Mouse (Mus musculus): Measurements from ENCODE around the gene Slc30a6.

Gene Slc30a6

DNA sequence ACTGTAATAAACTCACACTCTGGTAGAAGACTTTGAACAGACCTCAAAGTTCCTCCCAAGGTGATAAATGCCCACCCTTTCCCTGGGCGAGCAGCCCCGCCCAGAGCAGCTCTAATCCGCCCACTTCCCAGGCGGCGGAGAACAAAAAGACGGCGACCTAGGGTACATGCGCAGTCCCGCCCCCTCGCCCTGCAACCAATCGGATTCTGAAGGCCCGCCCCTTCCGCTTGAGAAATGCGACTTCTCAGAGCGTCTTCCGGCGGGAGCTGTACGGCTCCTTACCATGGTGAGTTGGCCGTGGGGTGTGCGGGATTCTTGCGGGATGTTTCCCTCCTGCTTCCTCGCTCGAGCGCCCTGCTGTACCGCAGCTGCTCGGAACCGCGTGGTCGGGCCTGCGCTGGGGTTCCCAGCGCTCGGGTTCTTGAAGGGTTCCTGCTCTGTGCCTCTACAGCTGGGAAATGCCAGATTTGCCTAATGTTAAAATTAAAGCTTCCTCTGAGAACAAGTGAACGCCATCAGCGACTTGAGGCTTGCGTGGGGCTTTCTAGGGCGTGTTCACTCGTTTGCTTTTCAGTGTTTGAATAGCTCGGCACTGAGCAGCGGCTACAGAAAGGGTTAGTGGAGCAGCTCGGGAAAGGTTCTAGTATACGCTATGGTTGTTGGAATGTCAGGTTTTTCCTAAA lies at the start of gene Slc30a6:
Gene Slc30a6, plus strand, starts transcription at position 226 of the 683 bp plus-strand sequence.
- peak; percentile 98 for DNase-seq (ENCODE audit: low read depth, low spot score)

DNA sequence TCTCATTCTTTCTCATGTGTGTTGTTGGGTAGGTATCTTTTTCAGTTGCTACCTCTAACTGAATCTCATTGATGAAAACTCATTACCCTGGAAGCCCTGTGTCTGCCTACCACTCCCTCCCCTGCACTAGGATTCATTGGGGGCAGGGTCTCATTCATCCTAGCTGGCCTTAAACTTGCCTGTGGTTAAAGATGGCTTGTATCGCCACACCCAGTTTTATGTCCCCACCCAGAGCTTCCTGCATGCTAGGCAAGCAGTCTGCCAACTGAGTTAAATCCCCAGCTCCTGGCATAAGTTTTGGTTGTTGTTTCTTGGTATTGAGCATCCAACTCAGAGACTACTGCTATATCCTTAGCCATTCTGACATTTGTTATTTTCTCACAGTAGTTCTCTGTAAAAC lies 31.8 kb upstream of the Slc30a6 start:
- DNase-seq (ENCODE audit: low read depth, low spot score) = no peak

DNA sequence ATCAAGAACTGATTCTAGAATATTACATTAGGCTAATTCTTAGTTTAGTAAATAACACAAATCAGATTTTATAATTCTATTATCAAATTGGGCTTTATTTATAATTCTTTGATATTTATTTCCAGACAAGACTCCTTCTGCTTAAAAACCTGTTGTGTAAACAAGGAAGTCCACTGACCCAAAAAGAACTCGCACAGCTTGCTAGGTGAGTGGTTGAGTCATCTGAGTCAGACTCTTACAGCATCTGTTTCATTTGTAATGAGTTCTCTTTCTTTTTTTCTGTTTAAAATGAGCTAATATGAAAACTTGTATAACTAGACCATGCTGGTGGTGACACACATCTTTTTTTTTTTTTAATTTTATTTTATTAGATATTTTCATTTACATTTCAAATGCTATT lies 18.5 kb upstream of the Slc30a6 start:
- no peak for DNase-seq (ENCODE audit: low read depth, low spot score)

DNA sequence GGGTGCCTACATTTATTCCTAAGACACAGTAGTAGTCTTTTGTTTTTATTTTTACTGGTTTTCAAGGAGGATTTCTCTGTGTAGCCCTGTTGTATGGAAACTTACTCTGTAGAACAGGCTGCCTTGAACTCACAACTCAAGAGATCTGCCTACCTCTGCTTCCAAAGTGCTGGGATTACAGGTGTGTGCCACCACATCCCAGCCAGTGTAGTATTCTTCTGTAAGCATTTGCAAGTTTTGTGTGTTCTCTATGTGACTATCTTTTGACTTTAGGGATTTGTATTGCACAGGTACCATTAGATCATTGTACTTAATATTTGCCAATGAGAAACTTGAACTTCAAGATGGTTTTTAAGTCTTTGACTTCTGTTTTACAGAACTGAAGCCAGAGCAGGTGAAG lies 8.8 kb upstream of the Slc30a6 start:
- no peak for DNase-seq (ENCODE audit: low read depth, low spot score)

DNA sequence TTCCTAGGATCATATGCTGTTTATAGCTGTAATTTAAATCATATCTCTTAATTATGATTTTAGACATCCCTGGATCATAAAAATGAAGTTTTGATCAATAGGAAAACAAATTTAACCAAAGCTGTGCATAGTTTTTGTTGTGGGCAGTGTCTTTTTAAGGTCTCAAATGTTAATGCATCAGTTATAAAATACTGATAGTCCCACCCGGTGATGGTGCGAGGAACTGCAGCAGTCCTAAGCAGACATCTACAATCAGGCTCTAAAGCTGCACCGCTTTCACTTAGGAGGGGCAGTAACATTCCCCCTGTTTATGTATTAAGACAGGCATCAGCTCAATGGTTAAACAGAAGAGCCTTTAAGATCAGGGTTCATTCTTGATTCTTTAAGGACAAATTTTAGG lies 5.6 kb upstream of the Slc30a6 start:
- DNase-seq (ENCODE audit: low read depth, low spot score) = no peak

DNA sequence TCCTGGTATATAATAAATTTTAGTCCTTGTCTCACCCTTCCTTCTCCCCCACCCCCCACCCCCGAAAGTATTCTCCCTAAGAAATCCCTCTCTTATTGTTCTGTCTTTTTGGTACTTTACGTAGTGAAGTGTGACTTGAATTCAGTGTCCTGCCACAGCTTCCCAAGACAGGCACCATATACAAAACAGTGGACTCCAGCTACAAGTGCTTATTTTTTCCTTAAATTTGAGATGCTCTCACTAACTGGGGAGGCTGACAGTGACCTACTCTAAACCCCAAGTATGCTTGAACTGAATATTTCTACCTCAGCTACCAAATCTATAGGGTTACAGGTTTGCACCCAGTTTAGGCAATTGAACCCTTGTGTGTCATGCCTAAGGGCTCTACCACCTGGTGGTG lies 1.0 kb upstream of the Slc30a6 start:
- DNase-seq (ENCODE audit: low read depth, low spot score) = no peak

DNA sequence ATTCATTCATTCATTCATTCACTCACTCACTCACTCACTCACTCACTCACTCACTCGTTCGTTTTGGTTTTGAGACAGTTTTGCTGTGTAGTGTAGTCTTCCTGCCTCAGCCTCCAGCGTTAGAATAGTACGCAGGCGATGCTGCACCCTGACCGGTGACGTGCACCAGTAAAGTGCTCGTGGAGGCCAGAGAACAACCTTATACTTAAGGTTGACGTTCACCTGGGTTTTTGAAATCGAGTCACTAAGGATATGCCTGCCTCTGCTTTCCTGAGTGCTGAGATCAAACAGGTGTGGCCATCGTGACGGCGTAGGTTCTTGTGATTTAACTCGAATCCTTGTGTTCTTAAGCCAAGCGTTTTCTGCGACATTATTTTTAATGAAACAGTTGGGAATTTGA lies 553 bp upstream of the Slc30a6 start:
- DNase-seq (ENCODE audit: low read depth, low spot score) = peak; percentile 26

DNA sequence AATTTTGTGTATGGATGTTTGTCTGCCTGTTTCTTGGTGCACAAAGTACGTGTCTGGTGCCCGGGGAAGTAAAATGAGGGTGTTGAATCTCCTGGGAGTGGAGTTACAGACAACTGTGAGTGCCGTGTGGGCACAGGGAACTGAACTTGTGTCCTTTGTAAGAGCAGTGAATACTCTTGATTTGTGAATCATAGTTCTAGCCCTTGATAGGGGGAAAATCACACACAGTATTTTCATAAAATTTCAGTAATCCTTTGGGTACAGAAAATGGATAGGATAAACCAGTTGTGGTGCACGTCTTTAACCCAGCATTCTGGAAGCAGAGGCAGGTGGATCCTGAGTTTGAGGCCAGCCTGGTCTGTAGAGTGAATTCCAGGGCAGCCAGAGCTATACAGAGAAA lies 1.4 kb downstream of the Slc30a6 start:
- DNase-seq (ENCODE audit: low read depth, low spot score) = no peak

DNA sequence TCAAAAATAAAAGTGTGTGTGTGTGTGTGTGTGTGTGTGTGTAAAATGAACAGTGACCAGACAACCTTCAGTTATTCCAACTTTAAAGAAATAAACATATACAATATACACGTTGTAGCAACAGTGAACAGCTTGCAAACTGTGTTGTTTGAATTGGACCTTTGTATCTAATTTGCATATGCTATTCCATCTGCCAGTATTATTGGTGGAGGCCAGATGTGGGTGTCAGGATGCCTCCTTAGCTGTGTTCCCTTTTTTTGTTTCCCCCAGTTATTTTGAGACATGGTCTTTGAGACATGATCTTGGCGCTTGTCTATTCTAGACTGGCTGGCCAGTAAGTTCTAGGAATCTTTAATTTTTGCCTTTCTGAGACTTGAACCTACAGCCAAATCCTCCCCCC lies 1.8 kb downstream of the Slc30a6 start:
- DNase-seq (ENCODE audit: low read depth, low spot score) = peak; percentile 31

DNA sequence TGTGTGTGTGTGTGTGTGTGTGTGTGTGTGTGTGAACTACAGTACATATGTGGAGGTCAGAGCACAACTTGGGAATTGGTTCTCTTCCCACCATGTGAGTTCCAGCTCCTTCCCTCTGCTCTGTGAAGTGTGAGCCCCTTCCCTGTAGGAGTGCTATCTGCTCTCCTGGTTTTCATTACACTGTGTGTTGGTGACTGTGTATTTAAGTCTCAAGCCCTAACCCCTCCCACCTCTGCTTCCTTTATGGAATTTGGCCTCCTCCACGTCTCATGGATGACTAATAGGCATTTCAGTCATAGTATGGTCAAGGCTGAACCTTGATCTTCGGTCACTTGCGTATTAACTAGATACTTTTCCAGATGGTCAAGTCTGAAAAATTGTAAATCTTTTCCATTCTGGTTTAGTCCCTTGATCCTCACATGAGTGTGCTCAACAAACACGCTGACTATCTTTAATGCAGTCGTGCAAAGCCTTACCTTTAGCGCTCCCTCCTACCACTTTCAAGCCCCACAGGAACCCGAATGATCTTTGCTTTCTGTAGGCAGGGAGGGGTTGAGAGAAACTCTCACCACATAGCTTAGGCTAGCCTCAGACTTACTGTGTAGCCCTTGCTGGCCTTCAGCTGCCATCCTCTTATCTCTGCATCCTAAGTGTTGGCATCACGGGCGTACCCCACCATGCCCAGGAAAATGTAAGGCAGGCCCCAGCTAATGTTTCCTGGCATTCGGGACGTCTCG lies 7.2 kb downstream of the Slc30a6 start:
- DNase-seq (ENCODE audit: low read depth, low spot score) = no peak

DNA sequence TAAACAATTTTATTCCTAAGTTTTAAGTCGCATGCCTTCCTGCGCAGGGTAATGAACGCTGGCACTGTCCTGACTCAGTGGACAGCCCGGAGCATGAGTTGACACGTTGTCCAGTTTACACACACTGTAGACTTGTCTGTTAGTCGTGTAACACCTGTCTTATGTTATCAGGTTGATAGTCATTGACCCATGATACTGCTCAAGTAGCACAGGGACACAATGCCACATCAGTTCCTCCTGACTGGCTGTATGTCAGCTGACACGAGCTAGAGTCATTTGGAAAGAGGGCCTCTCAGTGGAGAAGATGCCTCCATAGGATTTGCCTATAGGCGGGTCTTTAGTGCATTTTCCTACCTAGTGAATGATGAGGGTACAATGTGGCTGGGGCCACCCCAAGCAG lies 11.1 kb downstream of the Slc30a6 start:
- no peak for DNase-seq (ENCODE audit: low read depth, low spot score)

DNA sequence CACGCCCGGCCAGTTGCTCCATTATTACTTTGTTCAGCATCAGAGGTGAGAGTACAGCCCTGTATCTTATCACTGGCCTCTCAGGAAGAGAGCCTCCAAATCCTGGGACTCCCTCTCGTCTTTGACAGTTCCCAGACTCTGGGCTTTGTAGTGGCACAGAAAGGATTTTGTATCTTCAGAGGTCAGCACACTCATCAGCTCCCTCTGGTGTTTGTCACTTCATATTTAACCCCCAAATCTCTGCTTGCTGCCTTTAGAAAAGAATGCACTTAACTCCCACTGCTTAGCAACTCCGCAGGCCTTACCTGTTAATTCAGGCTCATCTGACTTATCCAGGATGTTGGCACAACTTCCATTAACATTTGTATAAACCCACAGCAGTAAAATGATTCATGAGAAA lies 14.3 kb downstream of the Slc30a6 start:
- DNase-seq (ENCODE audit: low read depth, low spot score) = peak; percentile 64

DNA sequence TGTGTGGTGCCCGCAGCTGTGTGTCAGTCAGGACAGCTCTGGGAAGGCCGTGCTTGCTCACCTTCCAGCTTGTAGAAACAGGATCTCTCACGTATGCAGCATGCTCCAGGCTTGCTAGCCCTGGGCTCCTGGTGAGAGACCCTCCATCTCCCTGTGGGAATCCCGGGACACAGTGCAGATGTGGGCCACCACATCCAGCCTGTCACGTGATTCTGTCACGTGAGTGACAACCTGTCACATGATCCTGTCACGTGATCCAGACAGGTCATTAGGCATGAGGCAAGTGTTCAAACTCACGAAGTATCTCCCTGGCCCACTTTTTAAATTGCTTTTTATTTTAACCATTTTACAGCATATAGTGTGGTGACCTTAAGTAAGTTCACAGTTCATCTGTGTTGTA lies 17.9 kb downstream of the Slc30a6 start:
- DNase-seq (ENCODE audit: low read depth, low spot score) = peak; percentile 74

DNA sequence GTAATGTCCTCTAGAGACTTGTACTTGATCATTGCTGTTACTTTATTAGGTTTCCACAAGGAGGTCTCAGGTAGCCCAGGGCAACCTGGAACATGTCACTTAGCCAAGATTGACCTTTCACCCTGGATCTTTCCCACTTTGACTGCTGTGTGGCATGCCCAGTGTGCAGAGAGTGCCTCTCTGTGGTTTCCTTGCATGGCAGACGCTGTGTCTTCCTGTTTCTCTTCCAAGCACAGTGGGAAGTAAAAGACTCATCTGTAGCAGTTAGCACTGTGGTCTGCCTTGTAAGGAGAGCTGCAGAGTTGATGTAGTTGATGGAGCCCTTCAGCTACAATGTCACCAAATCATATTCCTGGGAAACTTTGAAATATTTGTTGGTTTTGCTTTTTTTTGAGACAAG lies 19.3 kb downstream of the Slc30a6 start:
- DNase-seq (ENCODE audit: low read depth, low spot score) = no peak

DNA sequence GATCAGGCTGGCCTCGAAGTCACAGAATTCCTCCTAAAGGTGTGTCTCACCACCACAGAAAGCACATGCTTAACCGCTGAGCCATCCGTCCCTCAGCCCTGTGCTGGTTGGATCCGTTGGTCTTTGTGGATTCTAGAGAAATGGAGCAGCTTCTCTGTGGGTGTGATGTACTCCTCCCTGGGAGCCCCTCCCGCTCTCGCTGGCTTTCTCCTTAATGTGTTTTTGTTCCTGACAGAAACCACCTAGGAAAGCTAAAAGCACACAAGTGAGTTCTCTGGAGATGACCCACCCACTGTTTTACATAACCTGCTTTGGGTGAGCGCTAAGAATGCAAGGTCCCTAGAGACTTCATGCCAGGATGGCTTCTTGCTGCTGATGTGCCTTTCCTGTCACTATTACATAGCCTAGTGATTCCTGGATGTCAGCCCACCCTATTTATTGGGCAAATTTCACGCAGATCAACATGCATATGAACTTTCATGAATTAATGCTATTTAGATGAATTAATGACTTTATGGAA lies 21.5 kb downstream of the Slc30a6 start:
- peak; percentile 86 for DNase-seq (ENCODE audit: low read depth, low spot score)

DNA sequence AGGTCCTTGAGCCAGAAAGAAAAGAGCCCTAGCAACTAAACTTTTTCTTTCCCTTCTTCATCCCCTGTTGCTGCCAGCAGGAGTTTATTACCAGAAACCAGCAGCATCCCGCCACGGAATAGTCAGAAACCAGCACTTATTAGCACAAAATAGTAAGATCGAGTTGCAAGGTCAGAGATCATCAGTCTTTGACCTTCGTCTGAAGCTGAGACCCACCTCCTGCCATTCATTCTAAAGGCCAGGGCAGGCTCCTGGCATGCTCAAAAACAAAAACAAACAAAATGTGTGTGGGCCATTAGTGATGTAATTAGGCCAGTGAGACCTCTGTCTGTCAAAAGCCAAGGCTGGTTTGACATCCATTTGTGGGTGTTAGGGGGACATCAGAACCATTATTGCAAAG lies 22.8 kb downstream of the Slc30a6 start:
- DNase-seq (ENCODE audit: low read depth, low spot score) = no peak

DNA sequence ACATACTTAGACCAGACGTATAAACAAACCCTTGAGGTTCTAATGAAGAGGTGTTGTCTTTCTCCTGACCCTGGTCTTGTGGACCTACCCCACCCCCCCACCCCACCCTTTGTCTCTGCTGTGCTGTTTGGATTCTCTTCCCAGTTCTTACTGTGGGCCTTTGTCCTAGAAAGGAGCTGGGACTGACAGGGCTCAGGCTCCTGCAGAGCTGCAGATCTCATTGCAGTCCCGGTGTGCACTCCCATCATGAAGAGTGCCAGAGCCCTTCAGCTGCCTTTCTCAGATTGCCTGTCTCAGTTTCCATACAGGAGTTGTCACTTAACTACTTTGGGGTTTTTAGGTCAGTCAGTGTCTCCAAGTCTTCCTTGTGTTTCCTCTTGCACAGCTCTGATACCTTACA lies 25.2 kb downstream of the Slc30a6 start:
- peak; percentile 57 for DNase-seq (ENCODE audit: low read depth, low spot score)

DNA sequence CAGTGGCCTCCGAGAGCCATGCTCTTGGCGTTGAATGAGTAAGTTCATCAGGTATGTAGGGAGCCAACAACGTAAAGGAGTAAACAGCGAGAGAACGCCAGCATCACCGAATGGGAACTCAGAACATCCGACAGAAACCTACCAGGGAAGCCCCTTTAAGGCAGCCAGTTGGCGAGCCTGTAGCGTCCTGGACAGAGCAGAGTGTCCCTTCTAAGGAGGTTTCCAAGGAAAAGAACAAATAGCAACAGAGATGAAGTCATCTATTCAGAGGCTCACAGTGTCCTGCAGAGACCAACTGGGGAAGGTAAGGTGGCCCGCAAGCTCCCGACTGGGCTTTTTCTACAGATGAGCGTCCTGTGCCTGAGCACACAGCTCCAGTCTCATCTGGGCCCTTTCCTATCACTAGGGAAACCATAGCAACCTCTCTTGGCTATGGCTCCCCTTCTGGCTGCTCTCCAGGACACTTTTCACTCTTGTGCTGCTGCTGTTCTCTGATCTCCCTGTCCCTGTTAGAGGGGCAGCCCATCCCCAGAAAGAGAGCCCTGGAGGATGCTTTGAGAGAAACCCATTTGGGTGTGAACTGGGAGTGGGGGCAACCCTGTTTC lies 29.1 kb downstream of the Slc30a6 start:
- DNase-seq (ENCODE audit: low read depth, low spot score) = peak; percentile 46

DNA sequence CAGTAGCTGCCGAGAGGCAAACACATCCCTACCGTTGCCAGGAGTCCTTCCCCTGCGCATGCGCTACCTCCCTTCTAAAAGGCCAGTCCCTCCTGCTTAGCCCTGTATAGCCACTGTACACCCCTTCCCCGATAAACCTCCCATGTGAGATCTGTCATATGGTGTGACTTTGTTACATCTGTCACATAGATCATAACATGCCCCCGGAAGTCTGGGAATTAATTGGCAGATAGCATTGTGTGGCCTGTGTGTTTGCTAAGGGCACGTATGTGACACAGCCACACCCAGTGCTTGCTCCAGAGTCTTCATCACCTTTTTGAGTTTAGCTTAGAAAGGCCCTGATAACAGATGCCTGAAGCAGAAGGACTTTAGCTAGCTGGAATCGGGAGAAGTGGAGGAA lies 34.7 kb downstream of the Slc30a6 start:
- no peak for DNase-seq (ENCODE audit: low read depth, low spot score)

DNA sequence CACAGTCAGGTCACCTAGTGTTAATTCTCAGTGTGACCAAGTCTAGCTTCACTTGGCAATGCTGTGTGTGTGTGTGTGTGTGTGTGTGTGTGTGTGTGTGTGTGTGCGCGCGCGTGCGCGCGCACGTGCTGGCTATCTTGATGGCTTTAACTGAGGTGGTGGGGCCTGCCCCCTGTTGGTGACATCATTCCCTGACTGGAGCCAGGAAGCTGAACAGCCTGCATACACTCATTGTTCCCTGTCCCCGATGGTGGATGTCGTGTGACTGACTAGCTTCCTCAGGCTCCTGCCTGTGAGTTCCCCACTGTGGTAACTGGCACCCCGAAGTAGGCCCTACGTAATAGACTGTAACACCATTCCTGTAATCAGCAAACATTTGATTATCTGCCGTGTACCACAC lies 36.1 kb downstream of the Slc30a6 start:
- DNase-seq (ENCODE audit: low read depth, low spot score) = peak; percentile 83

DNA sequence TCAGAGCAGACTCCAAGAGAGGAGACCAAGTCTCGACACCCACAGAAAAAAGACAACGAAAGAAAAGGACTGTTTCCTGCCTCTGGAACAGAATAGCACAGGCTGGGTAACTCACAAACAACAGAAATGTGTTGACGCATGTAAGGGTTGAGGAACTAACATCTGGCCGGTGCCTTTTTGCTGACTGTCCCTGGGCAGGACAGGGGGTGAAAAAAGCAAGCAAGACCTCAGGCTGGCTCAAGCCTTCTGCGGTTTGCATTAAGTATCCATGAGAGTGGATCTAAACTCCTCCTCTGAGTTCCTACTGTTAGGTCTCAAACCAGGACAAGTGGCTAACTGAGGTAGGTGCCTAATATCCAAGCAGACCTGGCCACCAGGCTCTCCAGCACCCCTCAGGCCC lies 37.2 kb downstream of the Slc30a6 start:
- no peak for DNase-seq (ENCODE audit: low read depth, low spot score)

DNA sequence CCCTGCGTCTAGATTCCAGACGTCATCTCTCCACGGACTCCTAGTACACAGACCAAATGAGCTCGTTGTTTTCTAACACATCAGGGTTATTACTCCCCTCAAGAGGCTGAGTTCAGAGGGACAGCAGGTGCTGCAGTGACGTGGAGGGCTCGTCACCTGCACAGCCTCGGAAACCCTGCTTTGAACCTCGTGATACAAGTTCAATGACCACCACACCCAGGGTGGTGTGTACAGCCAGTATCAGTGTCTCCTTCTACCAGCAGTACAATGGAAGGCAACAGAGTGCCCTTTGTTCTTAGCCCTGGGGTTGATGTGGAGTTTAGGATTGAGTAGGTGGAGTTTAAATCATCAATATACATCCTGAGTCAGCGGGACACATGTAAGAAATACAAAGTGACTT lies 42.4 kb downstream of the Slc30a6 start:
- no peak for DNase-seq (ENCODE audit: low read depth, low spot score)

DNA sequence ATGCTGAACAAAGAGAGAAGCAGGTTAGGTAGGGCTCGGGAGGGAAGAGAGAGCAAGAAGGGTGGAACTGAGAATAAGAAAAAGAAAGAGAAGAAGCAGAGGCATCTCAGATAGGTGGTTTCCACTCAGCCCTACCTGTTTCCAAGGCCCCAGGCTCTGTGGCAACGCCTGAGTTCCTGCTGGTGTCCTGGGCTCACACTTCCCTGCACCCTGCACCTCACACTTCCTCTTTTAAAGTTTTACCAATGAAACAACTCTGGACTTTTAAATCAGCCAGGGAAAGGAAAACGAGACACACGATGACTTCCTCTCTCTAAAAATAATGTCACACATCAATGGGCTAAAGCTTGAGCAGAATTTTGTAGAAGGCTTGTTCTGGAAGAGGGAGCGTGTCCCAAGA lies 45.1 kb downstream of the Slc30a6 start:
- DNase-seq (ENCODE audit: low read depth, low spot score) = no peak
